Mouse (Mus musculus) ZHBTc4 (cell line): ENCODE data around the gene Dcdc2b.

Experiments
- DNase-seq: peaks from one replicate; pipeline ENCODE4 v3.0.0-alpha.2; 2011; ENCODE audit warnings: low read depth, low spot score

The Dcdc2b gene

GRCm38 (mm10) chr4:129578466-129578865 is 35.6 kb downstream of the Dcdc2b start, which contains the start of gene Fam167b:
Gene Fam167b (minus strand): TSS chr4:129578549.
- no peak for DNase-seq

GRCm38 (mm10) chr4:129577688-129578087 is 36.4 kb downstream of the Dcdc2b start:
- no peak for DNase-seq

- DNase-seq, result peak; percentile 75
These were observed 37.1 kb downstream of the Dcdc2b start for GRCm38 (mm10) chr4:129576863-129577491.

- DNase-seq, result no peak
These were observed 38.7 kb downstream of the Dcdc2b start for GRCm38 (mm10) chr4:129575171-129575844.

- DNase-seq, result no peak
These were observed 40.6 kb downstream of the Dcdc2b start, which contains the start of gene Lck for GRCm38 (mm10) chr4:129573430-129573829. Gene Lck (minus strand): TSS chr4:129573641.

GRCm38 (mm10) chr4:129573093-129573370 is 41.0 kb downstream of the Dcdc2b start:
- no peak for DNase-seq

GRCm38 (mm10) chr4:129572236-129573092 is 41.6 kb downstream of the Dcdc2b start:
- DNase-seq, result no peak

- DNase-seq, result peak; percentile 19
These were observed 42.4 kb downstream of the Dcdc2b start for GRCm38 (mm10) chr4:129571551-129572084.

- DNase-seq, result no peak
These were observed 44.0 kb downstream of the Dcdc2b start for GRCm38 (mm10) chr4:129570028-129570427.

GRCm38 (mm10) chr4:129568366-129568765 is 45.7 kb downstream of the Dcdc2b start:
- no peak for DNase-seq

- DNase-seq, result no peak
These were observed 48.9 kb downstream of the Dcdc2b start for GRCm38 (mm10) chr4:129565139-129565538.

GRCm38 (mm10) chr4:129563718-129564117 is 50.3 kb downstream of the Dcdc2b start:
- no peak for DNase-seq

GRCm38 (mm10) chr4:129561184-129561583 is 52.9 kb downstream of the Dcdc2b start:
- DNase-seq, result no peak
